Mouse (Mus musculus): ENCODE measurements around the gene Plekha6.
"Not testable (repeated sequence)": the region's sequence is repeated elsewhere in the genome, so short reads cannot be mapped to it uniquely, and the experiment has no call there.

The Plekha6 gene

GRCm38 (mm10) chr1:133321267-133321925 lies 157.4 kb downstream of the Plekha6 start, which contains the start of gene Kiss1:
Gene Kiss1, plus strand, starts transcription at chr1:133321875.
- DNase-seq (ENCODE audit: low spot score in 2 of 2): no peak

DNA sequence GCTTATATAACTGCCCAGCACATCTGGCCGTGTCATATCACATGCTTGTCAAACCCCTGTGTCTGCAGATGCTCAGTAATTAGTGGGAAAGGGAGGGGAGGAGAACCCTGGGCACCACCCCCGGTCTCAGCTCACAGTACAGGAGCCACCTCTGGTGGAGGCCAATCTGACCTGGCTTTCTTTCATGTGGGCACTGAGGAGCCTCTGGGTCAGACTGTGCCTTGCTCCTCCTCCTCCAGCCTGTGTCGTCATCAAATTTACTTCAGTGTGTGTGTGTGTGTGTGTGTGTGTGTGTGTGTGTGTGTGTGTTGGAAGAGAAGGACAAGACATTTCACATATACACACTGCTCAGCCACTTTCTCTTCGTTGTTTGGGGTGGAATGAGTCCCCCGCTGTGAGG lies 159.3 kb downstream of the Plekha6 start:
- no peak for DNase-seq (ENCODE audit: low spot score in 2 of 2)

GRCm38 (mm10) chr1:133325951-133326350 lies 161.9 kb downstream of the Plekha6 start:
- no peak for DNase-seq (ENCODE audit: low spot score in 2 of 2)

DNA sequence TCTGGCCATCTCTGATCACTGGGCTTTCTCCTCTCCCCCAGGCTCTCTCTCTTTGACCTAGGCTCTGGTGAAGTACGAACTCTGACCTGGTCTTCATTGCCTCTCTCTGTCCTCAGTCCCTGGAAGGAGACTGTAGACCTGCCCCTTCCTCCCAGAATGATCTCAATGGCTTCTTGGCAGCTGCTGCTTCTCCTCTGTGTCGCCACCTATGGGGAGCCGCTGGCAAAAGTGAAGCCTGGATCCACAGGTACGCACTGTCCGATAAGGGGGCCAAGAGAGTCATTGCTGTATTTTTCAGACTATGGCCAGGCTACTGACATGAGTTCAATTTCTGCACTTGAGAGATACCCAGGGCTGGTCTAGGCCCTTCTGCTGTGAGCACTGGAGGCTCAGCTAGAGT lies 163.1 kb downstream of the Plekha6 start:
- DNase-seq (ENCODE audit: low spot score in 2 of 2): no peak

- no peak for DNase-seq (ENCODE audit: low spot score in 2 of 2)
Measured at GRCm38 (mm10) chr1:133328299-133328795, 164.3 kb downstream of the Plekha6 start.

DNA sequence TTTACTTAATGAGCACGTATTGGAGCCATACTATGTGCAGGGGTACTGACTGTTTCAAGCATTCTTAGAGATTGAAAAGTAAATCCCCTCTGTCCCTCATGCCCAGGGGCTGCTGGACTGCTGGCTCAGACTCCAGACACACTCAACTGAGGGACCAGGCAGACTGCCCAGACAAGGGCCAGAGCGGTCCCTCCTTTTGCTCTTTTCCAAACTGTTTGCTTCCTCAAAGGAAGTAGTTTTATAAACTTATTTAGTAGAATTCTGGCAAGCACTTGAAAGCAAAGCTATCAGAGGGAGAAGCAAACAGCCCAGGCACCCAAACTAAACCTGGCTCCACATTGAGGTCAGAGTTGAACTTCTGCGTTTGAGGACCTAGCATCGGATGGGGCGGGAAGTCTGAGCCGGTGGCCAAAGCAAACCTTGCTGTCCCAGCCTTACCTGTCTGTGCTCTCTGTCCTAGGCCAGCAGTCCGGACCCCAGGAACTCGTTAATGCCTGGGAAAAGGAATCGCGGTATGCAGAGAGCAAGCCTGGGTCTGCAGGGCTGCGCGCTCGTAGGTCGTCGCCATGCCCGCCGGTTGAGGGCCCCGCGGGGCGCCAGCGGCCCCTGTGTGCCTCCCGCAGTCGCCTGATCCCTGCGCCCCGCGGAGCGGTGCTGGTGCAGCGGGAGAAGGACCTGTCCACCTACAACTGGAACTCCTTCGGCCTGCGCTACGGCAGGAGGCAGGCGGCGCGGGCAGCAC lies 165.1 kb downstream of the Plekha6 start:
- no peak for DNase-seq (ENCODE audit: low spot score in 2 of 2)

DNA sequence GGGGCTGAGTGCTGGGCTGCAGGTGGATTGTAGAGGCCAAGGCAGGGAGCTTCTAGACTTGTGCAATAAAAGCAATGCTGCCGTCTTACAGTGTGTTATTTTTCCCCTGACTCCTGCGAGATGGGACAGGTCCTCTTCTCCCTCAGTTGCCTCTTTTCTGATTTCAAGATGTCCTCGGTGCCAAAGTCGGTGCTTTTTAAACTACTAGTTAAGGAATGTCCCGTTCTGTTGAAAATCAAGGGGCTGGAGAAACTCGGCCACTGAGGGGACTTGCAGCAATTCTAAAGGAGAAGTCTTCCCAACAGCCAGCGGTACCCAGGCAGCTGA lies 165.6 kb downstream of the Plekha6 start:
- DNase-seq (ENCODE audit: low spot score in 2 of 2): no peak

GRCm38 (mm10) chr1:133331142-133331541 lies 167.1 kb downstream of the Plekha6 start:
- DNase-seq (ENCODE audit: low spot score in 2 of 2): no peak

- DNase-seq (ENCODE audit: low spot score in 2 of 2): no peak
Measured at GRCm38 (mm10) chr1:133332656-133333430, 168.8 kb downstream of the Plekha6 start.

- DNase-seq (ENCODE audit: low spot score in 2 of 2): no peak
Measured at GRCm38 (mm10) chr1:133333937-133334336, 169.9 kb downstream of the Plekha6 start.

DNA sequence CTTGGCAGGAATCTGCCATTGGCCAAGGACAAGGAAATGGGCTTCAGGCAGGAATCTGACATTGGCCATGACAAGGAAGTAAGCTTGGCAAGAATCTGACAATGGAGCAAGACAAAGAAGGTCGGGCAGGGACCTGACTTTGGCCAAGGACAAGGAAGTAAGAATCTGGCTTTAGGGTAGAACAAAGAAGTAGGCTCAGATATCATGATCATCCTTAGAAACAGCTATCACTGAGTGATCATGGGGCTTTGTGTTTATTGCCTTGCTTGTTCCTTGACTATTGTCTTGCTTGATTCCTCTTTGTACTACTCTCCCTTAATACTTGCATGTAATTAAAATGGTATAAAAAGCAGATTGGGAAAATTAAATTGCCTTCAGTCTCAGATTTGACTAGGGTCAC lies 176.4 kb downstream of the Plekha6 start:
- DNase-seq (ENCODE audit: low spot score in 2 of 2): not testable (repeated sequence)

- DNase-seq (ENCODE audit: low spot score in 2 of 2): no peak
Measured at GRCm38 (mm10) chr1:133344357-133344756, 180.3 kb downstream of the Plekha6 start.

DNA sequence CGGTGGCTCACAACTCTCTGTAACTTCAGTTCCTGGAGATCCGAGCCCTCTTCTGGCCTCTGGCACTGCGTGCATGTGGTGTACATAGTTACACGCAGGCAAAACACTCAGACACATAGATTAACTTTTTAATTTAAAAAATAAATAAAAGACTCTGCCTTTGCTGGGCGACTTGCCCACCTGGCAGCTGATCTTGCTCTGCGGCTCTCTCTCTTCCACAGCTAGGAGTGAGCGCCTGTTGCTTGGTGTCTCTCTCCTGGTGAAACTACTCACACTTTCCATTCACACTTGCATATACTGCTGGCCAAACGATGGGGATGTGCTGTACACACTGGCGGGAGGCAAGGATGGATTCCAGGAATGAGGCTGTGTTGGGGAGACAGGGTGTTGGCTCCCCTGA lies 182.5 kb downstream of the Plekha6 start:
- DNase-seq (ENCODE audit: low spot score in 2 of 2): no peak

DNA sequence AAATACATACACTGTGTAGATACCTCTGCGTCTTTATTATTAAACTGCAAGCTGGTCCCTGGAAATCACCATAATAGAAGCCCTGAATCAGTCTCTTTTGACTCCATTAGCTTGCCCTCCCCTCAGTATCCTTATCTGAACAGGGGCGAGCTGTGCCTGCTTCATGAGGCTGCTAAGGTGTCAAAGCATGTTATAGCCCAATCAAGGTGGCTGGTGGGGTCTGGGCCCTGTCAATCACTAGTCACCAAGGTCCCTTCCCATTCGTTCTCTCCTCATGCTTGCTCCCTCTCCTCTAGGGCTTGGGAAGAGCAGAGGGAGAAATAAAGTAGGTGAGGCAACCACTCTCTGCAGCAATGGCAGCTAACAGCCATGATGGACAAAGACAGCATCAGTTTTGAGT lies 183.2 kb downstream of the Plekha6 start:
- no peak for DNase-seq (ENCODE audit: low spot score in 2 of 2)

- DNase-seq (ENCODE audit: low spot score in 2 of 2): no peak
Measured at GRCm38 (mm10) chr1:133347693-133348520, 183.9 kb downstream of the Plekha6 start.

DNA sequence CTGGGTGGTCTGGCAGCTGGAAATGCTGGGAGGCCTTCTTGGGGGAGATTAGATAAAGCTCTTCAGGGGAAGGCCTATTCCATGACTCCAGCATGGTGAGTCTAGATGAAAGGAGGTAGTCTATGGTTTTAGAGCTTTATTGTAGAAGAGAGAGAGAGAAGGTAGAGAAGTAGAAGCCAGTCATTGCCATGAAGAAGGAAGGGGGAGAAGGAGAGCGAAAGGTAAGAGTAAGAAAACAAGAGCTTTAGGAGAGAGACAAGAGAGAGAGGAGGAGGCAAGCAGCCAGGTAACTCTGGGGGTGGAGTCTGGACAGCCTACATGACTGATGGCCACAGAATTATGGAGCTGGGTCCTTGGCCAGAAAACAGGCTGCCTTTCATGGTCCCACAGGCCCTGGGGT lies 186.2 kb downstream of the Plekha6 start, which contains the start of gene Ren1:
Ren1 (plus strand) TSS at position 301 of the 400 bp plus-strand sequence.
- DNase-seq (ENCODE audit: low spot score in 2 of 2): no peak

DNA sequence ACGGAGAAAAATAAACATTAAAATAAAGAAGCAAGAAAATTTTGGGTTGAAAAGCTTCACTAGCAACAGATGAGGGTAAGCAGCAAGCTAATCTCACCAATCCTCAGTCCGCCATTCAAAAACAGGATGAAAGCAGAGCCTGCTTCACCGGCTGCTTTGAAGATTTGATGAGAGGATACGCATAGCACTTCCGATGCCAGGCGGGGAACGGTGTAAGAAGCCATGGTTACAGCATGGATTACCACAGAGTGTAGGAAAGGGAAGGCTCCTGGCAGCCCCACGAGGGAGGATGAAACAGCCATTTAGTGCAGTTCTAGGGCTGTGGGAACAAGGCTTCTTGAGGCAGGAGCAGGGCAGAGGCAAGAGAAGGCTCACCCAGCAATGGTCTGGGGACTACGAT lies 187.8 kb downstream of the Plekha6 start:
- DNase-seq (ENCODE audit: low spot score in 2 of 2): no peak

All from spleen, postnatal 4 days (tissue).